Mouse (Mus musculus) R1 (cell line): ENCODE results near the gene Pml.

Source experiments
- DNase-seq: peaks from one replicate; pipeline ENCODE4 v3.0.0-alpha.2; 2018; ENCODE audit warnings: low read depth, low spot score

The Pml gene

DNA sequence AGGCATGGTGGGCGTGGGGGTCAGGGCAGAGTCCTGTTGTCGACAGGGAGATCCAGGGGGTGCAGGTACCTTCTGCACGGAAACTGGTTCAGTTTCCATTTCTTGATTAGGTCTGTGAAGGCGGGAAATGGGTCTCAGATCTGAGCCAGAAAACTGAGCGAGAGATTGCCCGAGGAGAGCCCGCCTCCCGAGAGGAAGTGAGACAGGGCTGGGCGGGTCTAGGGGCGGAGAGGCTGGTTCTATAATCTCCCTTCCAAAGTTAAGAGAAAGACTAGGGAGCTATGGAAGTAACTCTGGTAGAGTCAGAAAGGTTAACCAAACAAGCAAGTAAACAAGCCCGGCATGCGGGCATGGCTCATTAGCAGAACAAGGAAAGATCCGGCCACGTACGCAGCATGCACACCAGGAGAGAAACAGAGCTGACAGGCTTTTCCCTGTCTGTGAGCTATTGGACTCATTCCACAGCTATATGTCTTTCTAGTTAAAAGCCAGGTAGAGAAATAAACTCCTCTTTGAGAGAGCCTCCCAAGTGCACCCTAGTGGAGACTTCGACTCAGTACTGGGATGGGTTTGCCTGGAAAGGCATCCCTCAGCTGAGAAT, at the start of gene Pml:
Pml (minus strand) TSS at position 195 of the 601 bp plus-strand sequence.
- DNase-seq = peak; percentile 99

GRCm38 (mm10) chr9:58297961-58298477, 48.4 kb upstream of the Pml start:
- DNase-seq = no peak

- no peak for DNase-seq
Observed at GRCm38 (mm10) chr9:58297065-58297464, 47.5 kb upstream of the Pml start.

- peak; percentile 80 for DNase-seq
Observed at GRCm38 (mm10) chr9:58295766-58296361, 46.3 kb upstream of the Pml start.

GRCm38 (mm10) chr9:58295345-58295744, 45.8 kb upstream of the Pml start:
- no peak for DNase-seq

DNA sequence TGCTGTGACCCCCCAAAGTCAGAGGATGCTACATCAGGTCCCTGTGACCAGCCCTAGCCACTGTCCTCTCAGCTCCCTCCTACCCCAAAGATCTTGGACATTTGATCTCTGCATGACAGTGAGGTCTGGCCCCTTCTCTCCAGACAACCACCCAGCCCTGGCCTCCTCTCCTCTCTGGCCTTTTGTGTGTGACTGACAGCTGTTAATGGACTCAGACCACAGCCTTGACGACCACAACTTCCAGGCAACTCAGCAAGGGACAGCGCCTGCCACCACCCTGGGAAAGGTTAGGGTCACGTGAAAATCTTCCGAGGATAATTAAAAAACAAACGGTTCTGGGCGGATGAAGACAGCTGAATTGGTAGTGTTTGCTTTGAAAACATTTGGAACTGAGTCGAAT, 44.9 kb upstream of the Pml start:
- no peak for DNase-seq

DNA sequence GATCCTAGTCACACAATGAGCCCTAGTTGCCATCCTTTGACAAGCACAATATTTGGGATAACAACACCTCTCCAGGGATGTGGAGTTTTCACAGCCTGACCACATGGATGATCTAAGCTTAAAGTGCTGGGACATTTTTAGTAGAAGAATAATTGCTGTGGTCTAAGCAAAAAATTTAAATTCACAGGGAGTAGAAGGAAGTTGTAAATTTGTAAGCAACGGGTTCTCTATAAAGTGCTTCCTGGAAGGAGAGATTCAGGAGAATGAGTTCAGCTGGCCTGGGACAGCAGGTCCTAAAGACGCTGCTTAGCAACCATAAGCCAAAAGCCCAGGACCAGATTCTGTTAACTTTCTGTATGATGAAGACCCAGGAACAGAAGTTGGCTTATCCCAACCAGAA, 40.3 kb upstream of the Pml start:
- DNase-seq = no peak

DNA sequence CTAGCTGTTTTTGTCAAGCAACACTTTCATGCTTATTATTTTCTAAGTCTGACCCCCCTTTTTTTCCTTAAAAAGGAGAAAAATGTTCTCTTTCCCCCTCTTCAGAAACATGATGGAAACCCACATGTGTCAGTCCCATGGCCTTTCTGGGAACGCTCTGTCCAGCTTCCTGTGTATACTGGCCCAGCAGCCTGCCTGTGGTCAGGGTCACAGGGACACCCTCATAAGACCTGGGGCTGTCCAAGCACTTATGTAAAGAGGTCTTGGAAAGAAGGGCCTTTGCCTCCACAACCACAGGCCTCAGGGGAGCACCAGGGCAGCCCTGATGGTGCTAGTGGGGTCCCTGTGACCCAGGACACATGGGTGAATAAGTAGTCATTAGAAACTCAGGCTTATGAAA, 39.5 kb upstream of the Pml start:
- DNase-seq = no peak

- no peak for DNase-seq
Observed at GRCm38 (mm10) chr9:58283431-58283830, 33.8 kb upstream of the Pml start.

DNA sequence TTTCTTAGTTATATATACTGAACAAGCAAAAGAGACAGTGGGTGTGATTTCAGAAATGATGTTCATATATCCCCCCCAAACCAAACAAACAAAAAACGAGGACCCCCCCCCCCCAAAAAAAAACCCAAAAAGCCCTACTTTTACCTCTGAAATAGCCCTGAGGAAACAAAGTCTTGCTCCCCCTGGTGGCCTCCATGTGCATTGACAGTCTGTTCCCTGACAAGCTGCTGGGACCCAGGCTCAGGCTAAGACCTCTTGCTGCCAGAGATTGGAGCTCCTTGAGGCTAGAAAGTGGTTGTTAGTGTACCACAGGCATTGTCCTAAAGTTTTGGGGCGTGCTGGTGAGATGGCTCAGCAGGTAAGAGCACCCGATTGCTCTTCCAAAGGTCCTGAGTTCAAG, 32.0 kb upstream of the Pml start:
- peak; percentile 82 for DNase-seq

- DNase-seq = peak; percentile 99
Observed at GRCm38 (mm10) chr9:58280259-58281109, 30.9 kb upstream of the Pml start.

GRCm38 (mm10) chr9:58279780-58280179, 30.2 kb upstream of the Pml start:
- peak; percentile 98 for DNase-seq

- DNase-seq = peak; percentile 100
Observed at GRCm38 (mm10) chr9:58278821-58279723, 29.5 kb upstream of the Pml start.

GRCm38 (mm10) chr9:58278313-58278712, 28.7 kb upstream of the Pml start:
- peak; percentile 57 for DNase-seq

DNA sequence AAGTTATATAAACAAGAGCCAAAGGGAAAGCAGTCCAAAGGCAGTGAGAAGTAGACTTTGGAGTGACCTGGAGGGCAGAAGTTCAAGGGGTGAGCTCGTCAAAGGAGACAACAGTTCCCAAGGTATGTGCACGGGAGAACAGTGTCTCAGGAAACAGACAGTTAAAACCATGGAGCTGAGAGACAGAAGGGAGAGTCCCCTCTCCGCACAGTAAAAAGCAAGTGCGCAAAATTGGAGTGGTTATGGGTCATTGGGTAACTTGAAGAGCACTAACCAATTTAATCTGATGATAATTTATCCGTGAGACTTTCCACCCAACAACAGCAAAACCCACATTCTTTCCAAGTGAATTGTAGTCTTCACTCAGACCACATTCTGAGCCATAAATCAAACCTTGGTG, 26.8 kb upstream of the Pml start:
- peak; percentile 68 for DNase-seq

GRCm38 (mm10) chr9:58275797-58276196, 26.2 kb upstream of the Pml start:
- DNase-seq = no peak

- DNase-seq = peak; percentile 97
Observed at GRCm38 (mm10) chr9:58275115-58275774, 25.7 kb upstream of the Pml start.

- DNase-seq = no peak
Observed at GRCm38 (mm10) chr9:58274626-58275025, 25.0 kb upstream of the Pml start.

- peak; percentile 95 for DNase-seq
Observed at GRCm38 (mm10) chr9:58274101-58274604, 24.6 kb upstream of the Pml start.

GRCm38 (mm10) chr9:58272855-58273254, 23.3 kb upstream of the Pml start:
- DNase-seq = peak; percentile 38
